Mouse (Mus musculus): ENCODE measurements around the gene Slc6a13. TPM values are rescaled to one million over a fixed set of nuclear protein-coding genes. Genes with fewer than 3 reads are reported as not detected.

Gene Slc6a13
- total RNA-seq (2015), result 3.9 and 4.3 TPM in 2 replicates
- 3.4 and 3.5 TPM in 2 replicates for total RNA-seq (2017)

DNA sequence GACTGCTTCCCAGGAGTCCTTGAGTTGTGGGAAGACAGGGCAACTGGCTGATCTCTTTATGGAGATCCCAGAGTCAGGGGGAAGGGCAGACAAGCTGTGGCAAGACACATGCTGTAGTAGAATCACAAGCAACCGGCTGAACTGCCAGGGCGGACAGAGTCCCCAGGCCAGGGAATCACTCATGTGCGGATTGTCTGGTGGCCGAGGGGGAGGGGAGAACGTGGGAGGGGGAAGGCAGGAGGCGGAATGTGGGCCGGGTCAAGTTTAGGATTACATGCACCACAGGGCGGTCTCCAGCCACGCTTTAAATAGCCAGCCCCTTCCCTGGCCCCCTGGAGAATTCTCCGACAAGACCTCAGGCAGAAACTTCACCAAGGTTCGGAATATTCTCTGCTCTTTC, at the start of gene Slc6a13:
TSS of gene Slc6a13 (plus strand) at position 274 of the 400 bp plus-strand sequence.
- ATAC-seq (replicated peaks; ENCODE audit: poor library complexity), result no peak

DNA sequence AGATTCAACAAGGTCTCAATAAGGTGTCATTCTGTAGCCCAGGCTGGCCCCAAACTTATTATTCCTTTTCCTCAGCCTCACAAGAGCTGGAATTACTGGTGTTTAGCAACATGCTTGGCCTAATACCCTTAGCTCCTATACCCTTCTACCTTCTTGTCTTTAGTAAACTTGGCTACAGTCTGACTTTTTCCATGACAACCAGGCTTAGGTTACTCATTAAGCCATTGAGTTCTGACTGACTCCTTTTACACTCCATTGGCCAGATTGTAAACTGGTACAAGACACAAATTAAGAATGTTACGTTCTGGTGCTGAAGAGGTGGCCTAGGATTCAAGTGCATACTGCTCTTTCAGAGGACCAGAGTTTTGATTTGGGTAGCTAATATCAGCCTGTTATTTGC, 49.6 kb upstream of the Slc6a13 start:
- ATAC-seq (replicated peaks; ENCODE audit: poor library complexity), result no peak

DNA sequence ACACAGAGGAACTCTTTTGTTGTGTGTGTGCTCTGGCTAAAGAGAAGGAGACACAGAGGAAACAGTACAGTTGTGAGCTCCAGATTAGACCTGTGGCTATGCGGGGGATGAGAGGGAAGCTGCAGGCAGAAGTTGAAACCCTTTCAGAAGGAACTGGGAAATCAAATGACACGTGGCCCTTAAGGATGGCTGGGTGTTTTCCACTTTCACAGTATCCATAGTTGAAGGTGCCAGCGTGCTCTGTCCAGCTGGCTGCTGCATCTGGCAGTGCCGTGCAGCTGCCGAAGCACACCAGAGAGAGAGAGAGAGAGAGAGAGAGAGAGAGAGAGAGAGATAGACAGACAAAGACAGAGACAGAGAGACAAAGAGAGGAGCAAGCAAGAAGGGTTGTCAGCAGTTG, 48.8 kb upstream of the Slc6a13 start:
- ATAC-seq (replicated peaks; ENCODE audit: poor library complexity), result peak; percentile 64

DNA sequence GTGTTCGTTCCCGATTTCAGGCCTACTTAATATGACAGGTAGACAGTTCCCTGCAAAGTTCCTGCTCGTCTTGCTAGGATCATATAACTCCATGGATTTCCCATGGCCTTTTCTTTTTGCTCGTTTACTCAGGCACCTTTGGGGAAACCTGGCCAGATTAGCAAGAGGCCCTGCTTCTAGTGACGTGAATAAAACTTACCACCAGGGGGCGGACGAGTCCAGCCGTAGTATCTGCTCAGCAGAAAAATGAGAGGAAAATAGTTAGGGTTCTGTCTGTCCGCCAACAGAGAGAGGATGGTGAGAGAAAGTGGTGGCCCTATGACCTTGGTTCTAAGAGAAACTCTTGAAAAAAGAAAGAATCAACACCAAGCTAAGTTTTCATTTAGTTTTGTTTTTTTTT, 39.5 kb upstream of the Slc6a13 start:
- peak; percentile 91 for ATAC-seq (replicated peaks; ENCODE audit: poor library complexity)

DNA sequence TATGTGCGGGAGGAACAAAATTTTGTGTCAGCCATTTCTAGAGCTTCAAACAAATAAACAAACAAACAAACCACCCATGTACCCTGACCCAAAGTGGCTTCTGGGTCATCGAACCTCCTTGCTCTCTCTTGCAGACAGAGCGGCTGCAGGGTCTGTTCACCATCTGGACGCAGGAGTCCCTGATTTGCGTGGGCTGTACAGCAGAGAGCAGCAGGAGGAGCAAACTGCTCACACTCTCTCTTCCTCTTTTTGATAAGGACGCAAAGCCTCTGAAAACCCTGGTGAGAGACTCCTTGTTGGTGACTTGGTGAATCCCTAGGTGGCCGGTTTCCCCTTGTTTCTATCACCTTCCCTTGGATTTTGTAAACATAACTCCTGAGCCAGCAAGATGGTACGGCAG, 38.8 kb upstream of the Slc6a13 start:
- peak; percentile 76 for ATAC-seq (replicated peaks; ENCODE audit: poor library complexity)

DNA sequence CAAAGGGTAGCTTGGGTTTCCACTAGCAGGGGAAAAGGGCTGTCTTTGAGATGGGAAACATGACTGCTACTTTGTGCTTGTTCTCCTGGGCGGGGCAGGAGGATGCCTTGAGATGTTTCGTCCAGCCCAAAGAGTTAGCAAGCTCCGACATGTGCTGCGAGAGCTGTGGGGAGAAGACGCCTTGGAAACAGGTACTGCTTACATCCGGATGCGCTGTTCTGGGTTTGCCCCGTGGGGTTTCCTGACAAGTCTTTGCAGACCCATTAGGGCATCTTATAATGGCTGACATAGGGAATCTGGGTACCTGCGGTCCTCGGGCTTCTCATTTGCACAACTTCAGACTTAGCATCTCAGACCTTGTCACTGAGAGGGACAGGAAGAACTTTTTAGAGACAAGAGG, 38.0 kb upstream of the Slc6a13 start:
- no peak for ATAC-seq (replicated peaks; ENCODE audit: poor library complexity)

DNA sequence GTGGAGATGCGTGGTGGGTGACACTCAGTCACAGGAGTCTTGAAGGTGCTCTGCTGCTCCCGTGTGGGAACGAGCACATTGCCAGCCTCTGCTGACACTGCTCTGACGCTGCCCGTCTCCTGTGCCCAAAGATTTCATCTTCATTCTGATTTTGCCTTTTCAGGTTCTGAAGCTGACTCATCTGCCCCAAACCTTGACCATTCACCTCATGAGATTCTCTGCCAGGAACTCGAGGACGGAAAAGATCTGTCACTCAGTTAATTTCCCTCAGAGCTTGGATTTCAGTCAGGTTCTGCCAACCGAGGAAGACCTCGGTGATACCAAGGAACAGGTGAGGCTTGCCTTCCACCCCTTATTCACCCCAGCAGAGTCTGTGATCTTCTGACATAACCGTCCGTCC, 37.5 kb upstream of the Slc6a13 start:
- no peak for ATAC-seq (replicated peaks; ENCODE audit: poor library complexity)

DNA sequence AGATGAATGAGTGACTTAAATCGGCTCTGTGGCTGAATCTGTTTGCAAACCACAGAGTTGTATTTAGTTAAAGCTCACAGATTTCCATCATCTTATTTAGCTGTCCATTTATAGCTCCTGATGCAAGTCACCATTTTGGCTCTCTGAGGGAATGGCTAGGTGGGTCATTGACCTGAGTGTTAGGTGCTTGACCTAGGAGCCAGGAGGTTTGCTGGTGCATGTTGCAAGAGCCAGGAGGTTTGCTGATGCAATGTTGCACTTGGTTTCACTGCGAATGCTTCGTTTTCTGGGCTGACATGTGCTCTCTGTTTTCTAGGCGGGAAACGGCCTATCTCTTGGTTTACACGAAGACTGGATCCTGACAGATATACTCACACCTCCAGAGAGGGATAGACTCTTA, 29.9 kb upstream of the Slc6a13 start:
- no peak for ATAC-seq (replicated peaks; ENCODE audit: poor library complexity)

DNA sequence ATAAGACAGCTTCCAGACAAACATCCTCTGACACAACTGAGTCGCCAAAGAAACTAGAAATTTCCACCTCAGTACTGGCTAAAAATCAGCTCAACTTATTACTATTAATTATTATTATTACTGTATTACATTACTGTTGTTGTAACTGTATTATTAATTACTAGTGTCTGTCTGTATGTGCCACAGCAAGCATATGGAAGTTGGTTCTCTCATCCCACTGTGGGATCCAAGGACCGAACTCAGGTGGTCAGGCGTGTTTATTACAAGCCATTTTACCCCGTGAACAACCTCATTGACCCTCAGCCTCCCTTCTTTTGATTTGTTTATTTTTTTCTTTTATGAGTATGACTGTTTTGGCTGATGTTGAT, 28.3 kb upstream of the Slc6a13 start:
- ATAC-seq (replicated peaks; ENCODE audit: poor library complexity), result no peak; the same call in 1 of the 2 replicates

DNA sequence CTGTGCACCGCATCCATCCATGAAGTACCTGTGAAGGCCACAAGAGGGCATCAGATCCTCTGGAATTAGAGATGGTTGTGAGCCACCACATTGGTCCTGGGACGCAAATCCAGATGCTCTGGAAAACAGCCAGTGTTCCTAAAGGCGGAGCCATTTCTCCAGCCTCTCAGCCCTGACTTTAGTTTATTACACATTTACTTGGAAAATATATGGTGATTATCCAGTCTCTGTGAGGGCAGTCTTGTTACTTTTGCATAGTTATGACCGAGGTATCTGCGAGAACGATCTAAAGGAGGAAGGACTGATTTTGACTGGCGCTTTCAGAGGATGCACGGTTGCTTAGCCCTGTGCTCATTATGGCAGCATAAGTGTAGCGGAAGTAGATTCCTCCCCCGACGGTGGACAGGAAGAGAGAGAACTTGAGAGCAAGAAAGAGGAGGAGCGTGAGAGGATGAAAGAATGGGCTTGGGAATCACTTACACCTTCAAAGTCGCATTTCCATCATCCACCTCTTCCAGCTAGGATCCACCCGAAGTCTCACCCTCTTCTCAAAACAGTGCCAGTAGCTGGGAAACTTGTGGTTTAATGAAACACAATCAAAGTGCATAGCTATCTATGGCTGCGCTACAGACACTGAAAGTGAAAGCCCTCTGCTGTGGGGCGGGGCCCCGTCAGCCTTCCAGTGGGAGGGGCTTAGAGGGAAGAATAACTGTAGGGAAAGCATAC, 27.8 kb upstream of the Slc6a13 start:
- ATAC-seq (replicated peaks; ENCODE audit: poor library complexity), result peak; percentile 89

DNA sequence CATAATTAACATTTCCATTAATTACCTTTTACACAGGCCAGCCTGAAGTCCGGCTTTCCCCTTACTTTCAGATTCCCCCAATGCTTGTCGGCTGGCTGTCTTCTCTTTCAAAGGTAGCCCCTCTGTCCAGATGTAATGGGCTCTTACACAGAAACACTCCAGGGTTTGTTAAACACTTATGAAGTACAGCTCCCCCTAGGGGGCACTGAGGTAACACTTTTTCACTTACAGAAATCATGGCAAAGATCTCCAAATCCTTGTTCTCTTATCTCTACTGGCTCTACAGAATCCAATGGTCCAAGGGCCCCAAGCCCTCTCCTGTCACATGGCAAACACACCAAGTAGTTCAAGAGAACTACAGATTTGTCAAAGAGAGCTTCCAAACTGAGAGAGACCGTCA, 25.7 kb upstream of the Slc6a13 start:
- peak; percentile 45; the same call in 1 of the 2 replicates for ATAC-seq (replicated peaks; ENCODE audit: poor library complexity)

DNA sequence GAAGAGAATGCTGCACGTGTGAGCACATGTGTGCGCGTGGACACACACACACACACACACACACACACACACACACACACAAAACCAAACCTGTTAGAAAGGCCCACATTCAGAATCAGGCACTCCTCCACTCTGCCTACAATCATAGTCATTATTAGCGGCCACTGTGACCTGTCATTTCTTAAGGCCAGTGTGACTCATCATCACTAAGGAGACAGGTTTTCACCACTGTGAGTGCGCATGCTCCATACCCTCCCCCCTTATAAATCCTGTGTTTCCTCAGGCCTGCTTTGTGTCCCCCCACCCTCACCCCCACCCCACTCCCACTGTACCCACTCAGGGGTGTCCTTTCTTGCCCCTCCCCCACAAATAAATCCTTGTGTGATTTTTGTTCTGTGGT, 15.9 kb upstream of the Slc6a13 start:
- no peak for ATAC-seq (replicated peaks; ENCODE audit: poor library complexity)

DNA sequence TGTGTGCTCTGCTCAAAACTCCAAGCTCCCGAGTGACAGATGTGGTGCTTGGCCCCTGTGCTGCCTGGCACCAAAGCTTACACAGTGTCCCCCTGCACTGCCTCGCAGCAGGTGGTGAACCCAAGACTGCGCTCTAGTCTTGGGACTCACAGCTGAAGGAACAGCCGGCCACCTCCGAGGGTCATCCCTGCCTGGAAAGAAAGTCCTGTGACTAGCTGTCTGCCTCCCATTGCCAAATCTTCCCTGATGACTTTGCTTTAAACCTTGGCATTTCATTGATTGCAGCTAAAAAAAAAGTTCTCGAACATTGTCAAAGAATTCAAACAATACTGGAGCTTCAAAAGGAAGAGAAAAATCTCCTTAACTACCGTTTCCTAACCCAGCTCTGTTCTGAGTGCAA, 710 bp upstream of the Slc6a13 start:
- ATAC-seq (replicated peaks; ENCODE audit: poor library complexity), result no peak

DNA sequence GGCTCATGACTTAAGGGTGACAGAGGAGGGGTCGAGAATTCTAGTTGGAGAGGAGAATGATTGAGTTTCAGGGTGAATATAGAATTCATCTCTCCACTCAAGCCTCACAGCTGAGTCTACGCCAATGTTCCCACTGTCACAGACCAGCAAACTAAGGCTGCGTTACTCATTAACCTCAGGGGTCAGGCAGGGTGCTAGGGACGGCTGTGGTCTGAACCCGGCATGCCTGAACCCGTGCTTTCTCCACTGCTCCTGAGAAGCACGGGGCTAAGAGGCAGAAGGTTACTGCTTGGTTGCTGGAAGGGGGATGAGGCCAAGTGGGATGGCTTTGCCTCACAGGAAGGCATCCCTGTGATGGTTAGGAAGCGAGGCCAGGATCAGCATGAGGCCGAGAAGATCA, 477 bp downstream of the Slc6a13 start:
- no peak for ATAC-seq (replicated peaks; ENCODE audit: poor library complexity)

DNA sequence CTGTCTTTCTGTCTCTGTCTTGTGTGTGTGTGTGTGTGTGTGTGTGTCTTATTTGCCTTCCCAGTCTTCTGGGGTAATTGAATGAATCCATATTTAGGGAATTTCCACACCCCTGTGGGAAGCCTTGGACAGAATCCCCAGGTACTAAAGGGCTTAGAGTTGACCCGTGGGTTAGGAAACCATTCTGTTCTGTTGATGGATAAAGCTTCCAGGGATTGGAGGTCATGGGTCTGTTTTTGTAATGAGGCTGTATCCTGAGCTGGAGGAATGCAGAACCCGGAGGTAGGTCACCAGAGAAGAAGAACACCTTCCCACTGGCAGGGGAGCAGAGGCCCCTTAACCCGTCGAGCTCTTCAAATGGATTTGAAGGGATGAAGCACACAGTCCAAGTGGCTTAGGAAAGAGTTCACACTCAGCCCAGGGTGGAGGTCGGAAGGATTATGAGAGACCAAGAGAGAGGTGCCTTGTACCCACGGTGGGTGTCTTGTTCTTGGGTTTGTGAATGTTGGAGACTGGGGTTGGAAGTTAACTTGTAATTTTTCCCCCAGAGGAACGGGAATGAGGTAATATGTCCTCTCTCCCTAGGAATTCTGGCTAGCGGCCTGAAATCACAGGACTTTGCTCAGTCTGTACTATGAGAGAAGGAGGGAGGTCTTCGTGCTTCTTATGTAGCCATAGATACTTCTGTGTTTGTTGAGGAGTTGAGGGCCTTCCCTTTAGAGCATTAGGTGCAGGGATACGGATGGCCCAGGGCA, 3.6 kb downstream of the Slc6a13 start:
- ATAC-seq (replicated peaks; ENCODE audit: poor library complexity), result no peak

DNA sequence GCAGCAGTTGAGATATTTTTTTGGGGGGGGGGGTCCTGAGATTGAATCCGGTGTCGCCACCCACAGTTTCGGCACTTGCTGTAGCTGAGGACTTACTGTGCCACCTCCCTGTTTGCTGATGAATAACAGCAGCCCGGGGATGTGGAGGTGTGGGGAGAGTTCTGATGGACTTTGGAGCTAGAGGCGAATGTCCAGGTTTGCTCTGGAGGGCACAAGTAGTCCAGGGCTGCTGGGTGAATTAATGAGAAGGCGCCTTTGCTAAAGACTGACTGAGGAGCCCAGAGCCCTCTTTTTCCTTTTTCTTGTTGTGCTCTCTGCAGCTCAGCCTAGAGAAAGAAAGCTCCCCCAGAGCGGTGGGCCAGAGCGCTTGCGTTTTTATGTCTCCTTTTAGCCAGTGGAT, 4.6 kb downstream of the Slc6a13 start:
- ATAC-seq (replicated peaks; ENCODE audit: poor library complexity), result no peak

DNA sequence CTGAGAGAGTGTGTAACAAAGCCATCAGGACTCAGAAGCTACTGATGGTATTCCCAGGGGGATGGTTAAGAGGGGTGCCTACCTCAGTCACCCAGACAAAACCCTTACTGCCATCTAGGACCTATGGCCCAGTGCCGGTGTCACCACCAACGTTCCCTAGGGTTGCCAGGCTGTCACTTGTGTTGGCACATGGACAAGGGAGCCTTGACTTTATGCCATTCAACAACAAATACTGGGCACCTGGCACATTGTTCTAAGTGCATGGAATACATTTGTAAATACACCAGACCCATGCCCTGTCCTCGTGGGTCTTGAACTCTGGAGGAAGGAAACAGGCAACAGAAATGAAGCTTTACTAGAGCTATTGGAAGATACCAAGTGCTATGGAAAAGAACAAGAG, 5.5 kb downstream of the Slc6a13 start:
- ATAC-seq (replicated peaks; ENCODE audit: poor library complexity), result no peak

DNA sequence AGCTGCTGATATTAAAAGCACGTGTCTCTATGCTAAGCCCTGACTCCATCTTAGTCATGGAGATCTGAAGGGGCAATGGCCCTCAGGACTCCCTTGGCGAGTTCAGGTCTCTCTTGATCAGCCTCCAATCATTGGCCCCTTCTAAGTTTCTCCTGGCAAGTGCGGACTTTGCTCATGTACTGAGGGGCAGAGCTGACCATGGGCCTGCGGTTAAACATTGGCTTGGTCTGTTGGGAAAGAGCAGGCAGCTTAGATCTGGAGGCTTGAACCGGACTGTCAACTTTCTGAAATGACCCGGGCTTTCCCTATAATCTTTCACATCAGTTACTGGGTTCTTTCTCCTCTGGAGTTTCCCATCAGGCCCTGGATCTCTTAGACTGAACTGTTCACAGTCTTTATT, 11.0 kb downstream of the Slc6a13 start:
- ATAC-seq (replicated peaks; ENCODE audit: poor library complexity), result no peak

DNA sequence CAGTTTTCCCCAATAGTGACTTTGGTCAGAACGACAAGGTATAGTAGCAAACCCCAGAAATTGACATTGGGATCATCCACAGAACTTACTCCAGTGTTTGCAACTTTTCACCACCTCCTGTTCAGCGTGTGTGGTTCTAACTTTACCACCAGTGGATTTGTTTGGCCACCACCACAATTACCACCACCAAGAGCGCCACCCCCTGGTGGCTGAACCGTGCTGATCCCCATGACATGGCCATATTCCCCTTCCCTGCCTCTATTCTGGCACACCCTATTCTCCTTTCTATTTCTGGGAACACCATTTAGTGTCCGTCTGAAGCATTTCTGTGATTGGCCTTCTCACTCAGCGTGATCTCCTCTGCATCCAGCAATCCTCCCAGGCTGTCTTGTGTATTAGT, 19.1 kb downstream of the Slc6a13 start:
- peak; percentile 50; the same call in 1 of the 2 replicates for ATAC-seq (replicated peaks; ENCODE audit: poor library complexity)

DNA sequence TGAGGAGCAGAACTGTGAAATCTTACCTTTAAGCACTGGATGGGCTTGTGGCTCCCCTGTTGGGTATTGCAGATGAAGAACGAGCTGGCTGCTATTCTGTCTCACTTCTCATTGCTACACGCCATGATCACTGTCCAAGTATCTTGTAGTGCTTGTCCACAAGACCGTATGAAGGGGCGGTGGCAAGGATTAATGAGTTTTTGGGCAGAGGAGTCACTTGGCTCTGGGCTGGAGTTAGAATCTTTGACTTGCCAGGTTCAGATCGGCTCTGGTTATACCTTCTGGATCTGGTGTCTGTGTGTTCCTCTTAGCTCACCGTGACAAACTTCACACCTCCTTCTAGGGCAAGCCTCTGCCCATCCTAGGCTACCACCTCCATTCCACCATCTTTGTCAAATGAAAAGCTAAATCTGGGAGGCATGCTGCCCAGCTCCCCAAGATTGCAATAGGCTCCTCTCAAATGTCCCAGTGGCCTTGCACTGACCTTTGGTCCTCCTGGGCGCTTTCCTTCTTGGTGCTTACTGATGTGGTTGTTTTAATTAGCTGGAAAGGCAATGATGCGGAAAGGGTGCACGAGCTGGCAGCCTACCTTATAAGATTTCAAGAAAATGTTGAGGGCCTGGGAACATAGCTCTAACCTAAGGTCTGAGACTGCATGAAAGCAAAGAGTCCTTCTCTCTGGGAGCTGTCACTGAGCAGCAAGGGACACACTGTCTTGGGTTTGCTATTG, 22.5 kb downstream of the Slc6a13 start:
- no peak for ATAC-seq (replicated peaks; ENCODE audit: poor library complexity)

DNA sequence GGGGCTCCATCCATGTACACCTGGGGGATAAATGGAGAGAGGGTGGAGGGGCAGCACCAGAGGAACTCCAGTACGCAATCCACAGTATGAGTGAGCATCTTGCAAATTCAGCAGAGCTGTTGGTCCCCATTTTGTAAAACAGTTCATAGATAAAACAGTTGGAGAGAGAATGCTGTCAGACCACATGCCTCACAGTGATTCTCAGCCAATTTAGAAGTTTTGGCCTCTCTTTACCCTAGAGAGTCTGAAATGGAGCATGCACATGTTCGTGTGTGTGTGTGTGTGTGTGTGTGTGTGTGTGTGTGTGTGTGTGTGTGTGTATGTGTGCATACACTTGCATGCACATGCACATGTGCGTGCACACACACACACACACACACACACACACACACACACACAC, 25.3 kb downstream of the Slc6a13 start:
- ATAC-seq (replicated peaks; ENCODE audit: poor library complexity), result no peak

DNA sequence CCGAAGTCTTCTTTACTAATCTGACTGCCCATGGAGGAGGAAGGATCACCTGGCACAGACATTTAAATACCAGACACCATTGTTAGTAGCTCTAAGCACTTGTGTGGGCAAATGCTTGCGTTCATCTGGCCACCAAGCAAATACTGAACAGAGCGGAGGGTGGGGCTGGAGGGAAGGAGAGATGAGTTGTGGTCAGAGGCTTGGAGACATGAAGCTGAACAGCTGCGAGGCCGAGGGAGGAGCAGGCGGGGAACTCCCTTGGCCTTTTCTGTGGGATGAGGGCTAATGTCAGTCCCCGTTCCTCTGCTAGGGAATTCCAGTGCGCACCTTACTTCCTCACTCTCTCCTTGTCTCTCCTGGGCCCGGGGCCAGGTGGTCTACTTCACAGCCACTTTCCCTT, 25.7 kb downstream of the Slc6a13 start:
- ATAC-seq (replicated peaks; ENCODE audit: poor library complexity), result peak; percentile 57
